Mouse (Mus musculus) Patski (cell line): ENCODE data around the gene Sebox. TPM values are rescaled to one million over a fixed set of nuclear protein-coding genes. Genes with fewer than 3 reads are reported as not detected.

Source experiments
- ATAC-seq: fragments of 100-300 bp; one replicate; pipeline ENCODE4 v1.8.0; 2021
- CTCF ChIA-PET: fragments of 350-600 bp; sonication (Branson Sonifier 250); formaldehyde crosslinking; loops from one replicate; lab custom pipeline; 2022; ENCODE audit warnings: inconsistent platforms; lab: Charles Lee
- POLR2A ChIA-PET: fragments of 350-600 bp; sonication (Branson Sonifier 250); formaldehyde crosslinking; loops from one replicate; lab custom pipeline; 2022; ENCODE audit warnings: antibody characterized with exemption, inconsistent platforms; lab: Charles Lee
- DNase-seq: peaks from one replicate; pipeline ENCODE4 v3.0.0-alpha.2; 2011; ENCODE audit warnings: low read depth, low spot score
- H3K27me3 ChIP-seq: fragments of 371-371 bp; one replicate; pipeline ENCODE4 v1.5.1; 2021
- CTCF ChIP-seq: fragments of 100-300 bp; IDR thresholded peaks from one replicate; pipeline ENCODE4 v1.5.1; 2021
- in situ Hi-C: fragments of 300-500 bp; cut with MboI; formaldehyde crosslinking; loops from 3 replicates; pipeline ENCODE4 v1.11.1; 2018; ENCODE audit warnings: low pct_unique_long_range_greater_than_20kb, mixed read lengths
- polyA plus RNA-seq: library from polyadenylated mRNA; unstranded; gene quantifications from one replicate; pipeline ENCODE4 v1.2.3, GENCODE M21; 2021

Sebox gene
- not detected for polyA plus RNA-seq

GRCm38 (mm10) chr11:78502909-78503650 lies at the start of gene Sebox:
Gene Sebox, plus strand, starts transcription at chr11:78503447.
- ATAC-seq (no peak), DNase-seq (no peak)
- in situ Hi-C loops: no loop called here
- no peak for TF ChIP-seq CTCF
- H3K27me3 ChIP-seq: peaks cover 28% of the 10 kb centered on the region
- ChIA-PET POLR2A (interaction anchor here (0.6 to 1.2 kb wide), 2 partner anchors 37 to 97 kb away, joined by 3 read pairs; partner anchors contain the start of gene Slc46a1), CTCF (no interaction called here)

DNA sequence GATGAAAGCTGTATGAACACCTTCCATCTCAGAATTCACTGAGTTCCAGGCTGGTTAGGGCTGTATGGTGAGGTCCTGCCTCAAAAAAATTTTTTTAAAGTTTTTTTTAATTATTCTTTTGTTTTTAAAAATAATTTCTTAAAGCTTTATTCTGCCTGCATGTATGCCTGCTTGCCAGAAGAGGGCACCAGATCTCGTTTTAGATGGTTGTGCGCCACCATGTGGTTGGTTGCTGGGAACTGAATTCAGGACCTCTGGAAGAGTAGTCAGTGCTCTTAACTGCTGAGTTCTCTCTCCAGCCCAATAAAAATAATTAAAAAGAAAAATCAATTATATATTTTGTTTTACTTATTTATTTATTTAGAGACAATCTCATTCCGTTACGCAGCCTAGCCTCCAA lies 49.6 kb upstream of the Sebox start:
- in situ Hi-C loops: loop anchor here (5.0 kb wide), 1 partner anchor 96 kb away; no protein-coding TSS in a partner anchor
- DNase-seq (no peak), ATAC-seq (no peak)
- TF ChIP-seq CTCF: peak; percentile 99
- ChIA-PET CTCF (interaction anchor here (0.7 to 9.4 kb wide), 17 partner anchors 9 to 108 kb away, joined by 3 to 125 read pairs (median 4); no protein-coding TSS in a partner anchor), POLR2A (no interaction called here)
- H3K27me3 ChIP-seq: no peaks in the 10 kb centered on the region

DNA sequence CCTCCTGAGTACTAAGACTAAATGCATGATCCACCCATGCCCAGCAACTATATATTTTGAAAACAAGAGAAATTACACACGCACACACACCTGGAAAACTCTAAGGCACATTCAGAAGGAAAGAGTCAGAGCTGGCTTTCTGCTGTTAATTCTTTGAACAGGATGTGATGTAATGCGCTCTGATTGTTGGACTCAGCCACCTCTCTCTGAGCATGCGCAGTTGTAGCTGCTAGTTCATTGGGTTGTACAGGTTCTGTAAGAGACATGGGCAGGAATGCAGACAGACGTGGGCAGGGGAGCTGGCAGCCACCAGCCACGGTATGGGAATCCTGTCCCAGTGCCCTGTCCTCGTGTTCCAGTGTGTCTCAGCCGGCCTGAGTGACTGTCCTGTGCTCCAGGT lies 49.0 kb upstream of the Sebox start:
- no peak for TF ChIP-seq CTCF
- no peaks in the 10 kb centered on the region for H3K27me3 ChIP-seq
- in situ Hi-C loops: loop anchor here (5.0 kb wide), 1 partner anchor 97 kb away; no protein-coding TSS in a partner anchor
- DNase-seq: no peak
- CTCF ChIA-PET: interaction anchor here (1.0 to 9.4 kb wide), 9 partner anchors 8 to 98 kb away, joined by 4 to 125 read pairs (median 5); partner anchors contain the start of gene Slc46a1
- no peak for ATAC-seq
- POLR2A ChIA-PET: no interaction called here

- no peak for ATAC-seq
- ChIA-PET POLR2A (interaction anchor here (0.5 to 1.3 kb wide), 2 partner anchors 10 to 297 kb away, joined by 3 to 5 read pairs; partner anchors contain the start of gene Slc46a1), CTCF (interaction anchor here (0.9 to 9.4 kb wide), 11 partner anchors 8 to 99 kb away, joined by 3 to 125 read pairs (median 4); partner anchors contain the start of gene Slc46a1)
- no peak for DNase-seq
- TF ChIP-seq CTCF: peak; percentile 88
- peaks cover 5% of the 10 kb centered on the region for H3K27me3 ChIP-seq
- in situ Hi-C loops: no loop called here
These were observed 47.9 kb upstream of the Sebox start for GRCm38 (mm10) chr11:78455308-78455707.

DNA sequence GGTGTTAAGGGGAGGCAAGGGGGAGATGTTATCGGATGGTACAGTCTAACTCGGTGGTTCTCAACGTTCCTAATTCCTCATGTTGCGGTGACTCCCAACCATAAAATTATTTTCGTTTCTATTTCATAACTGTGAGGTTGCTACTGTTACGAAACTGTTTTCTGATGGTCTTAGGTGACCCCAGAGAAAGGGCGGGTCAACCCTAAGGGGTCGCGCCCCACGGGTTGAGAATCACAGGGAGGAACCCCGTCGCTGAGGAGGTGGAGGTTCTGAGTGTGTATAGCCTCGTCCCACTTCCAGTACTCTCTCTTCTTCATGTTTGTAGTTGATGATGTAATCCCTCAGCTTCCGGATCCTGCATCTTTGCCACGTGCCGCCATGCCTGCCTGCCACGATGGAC lies 44.5 kb upstream of the Sebox start:
- H3K27me3 ChIP-seq: peaks cover 6% of the 10 kb centered on the region
- ATAC-seq (no peak), DNase-seq (no peak)
- no peak for TF ChIP-seq CTCF
- POLR2A ChIA-PET: no interaction called here
- in situ Hi-C loops: no loop called here
- CTCF ChIA-PET: no interaction called here

DNA sequence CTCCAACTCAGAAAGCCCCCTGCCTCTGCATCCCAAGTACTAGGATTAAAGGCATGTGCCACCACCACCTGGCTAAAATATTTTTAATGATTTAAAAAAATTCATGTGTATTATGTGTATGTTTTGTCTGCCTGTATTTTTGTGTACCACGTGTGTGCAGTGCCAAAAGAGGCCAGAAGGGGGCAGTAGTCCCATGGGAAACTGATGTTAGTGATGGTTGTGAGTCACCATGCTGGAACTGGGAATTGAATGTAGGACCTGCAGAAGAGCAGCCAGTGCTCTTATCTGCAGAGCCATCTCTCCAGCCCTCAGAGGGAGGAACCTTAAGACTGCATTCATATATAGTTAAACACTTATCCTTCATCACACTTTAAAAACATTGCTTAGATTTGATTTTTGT lies 41.4 kb upstream of the Sebox start:
- POLR2A ChIA-PET: no interaction called here
- TF ChIP-seq CTCF: no peak
- CTCF ChIA-PET: interaction anchor here (1.1 to 1.3 kb wide), 2 partner anchors 8 to 14 kb away, joined by 3 to 4 read pairs; no protein-coding TSS in a partner anchor
- peaks cover 6% of the 10 kb centered on the region for H3K27me3 ChIP-seq
- in situ Hi-C loops: no loop called here
- DNase-seq (no peak), ATAC-seq (no peak)

GRCm38 (mm10) chr11:78462669-78463068 lies 40.6 kb upstream of the Sebox start:
- in situ Hi-C loops: no loop called here
- DNase-seq: no peak
- no peak for ATAC-seq
- CTCF ChIA-PET: interaction anchor here (1.1 to 1.3 kb wide), 2 partner anchors 9 to 14 kb away, joined by 3 to 4 read pairs; no protein-coding TSS in a partner anchor
- POLR2A ChIA-PET: no interaction called here
- no peak for TF ChIP-seq CTCF
- H3K27me3 ChIP-seq: peaks cover 6% of the 10 kb centered on the region

GRCm38 (mm10) chr11:78463286-78464036 lies 39.8 kb upstream of the Sebox start:
- CTCF ChIA-PET: interaction anchor here (0.9 to 1.7 kb wide), 3 partner anchors 8 to 15 kb away, joined by 3 to 9 read pairs (median 3); no protein-coding TSS in a partner anchor
- POLR2A ChIA-PET: no interaction called here
- ATAC-seq: no peak
- DNase-seq: no peak
- in situ Hi-C loops: no loop called here
- peaks cover 6% of the 10 kb centered on the region for H3K27me3 ChIP-seq
- no peak for TF ChIP-seq CTCF

- TF ChIP-seq CTCF: no peak
- H3K27me3 ChIP-seq: peaks cover 3% of the 10 kb centered on the region
- DNase-seq: no peak
- no peak for ATAC-seq
- ChIA-PET POLR2A (interaction anchor here (1.1 to 1.2 kb wide), 3 partner anchors 9 to 38 kb away, joined by 3 to 5 read pairs (median 5); partner anchors contain the start of genes Sarm1 and Sebox), CTCF (interaction anchor here (0.9 to 1.7 kb wide), 5 partner anchors 9 to 23 kb away, joined by 3 to 9 read pairs (median 5); no protein-coding TSS in a partner anchor)
- in situ Hi-C loops: no loop called here
These were observed 38.1 kb upstream of the Sebox start for GRCm38 (mm10) chr11:78465116-78465515.
